Mouse (Mus musculus) midbrain, embryonic 16.5 days (tissue): ENCODE measurements around the gene Map7. TPM values are rescaled to one million over a fixed set of nuclear protein-coding genes. Genes with fewer than 3 reads are reported as not detected.

Experiments used
- ATAC-seq: fragments of 200-750 bp; cut with Nextera tagmentation; 2 replicates; pipeline ENCODE4 v1.8.0; 2017; ENCODE audit warnings: moderate TSS enrichment
- H3K27ac ChIP-seq: fragments of 300-500 bp; sonication (generic); 2 replicates; pipeline ENCODE4 v1.5.1; 2014; ENCODE audit warnings: mild to moderate bottlenecking, low read length, mixed read lengths
- H3K27me3 ChIP-seq: fragments of 300-500 bp; sonication (generic); 2 replicates; pipeline ENCODE4 v1.6.1; 2014; ENCODE audit warnings: low read depth, low read length, mixed read lengths; ENCODE audit not compliant: control insufficient read depth, insufficient read depth
- H3K36me3 ChIP-seq: fragments of 300-500 bp; sonication (generic); 2 replicates; pipeline ENCODE4 v1.6.1; 2014; ENCODE audit warnings: mild to moderate bottlenecking, low read length, moderate library complexity, mixed read lengths; ENCODE audit not compliant: control insufficient read depth, insufficient read depth
- H3K4me1 ChIP-seq: fragments of 300-500 bp; sonication (generic); 2 replicates; pipeline ENCODE4 v1.6.1; 2014; ENCODE audit warnings: mild to moderate bottlenecking, low read length, mixed read lengths; ENCODE audit not compliant: control insufficient read depth, insufficient read depth
- H3K4me2 ChIP-seq: fragments of 300-500 bp; sonication (generic); 2 replicates; pipeline ENCODE4 v1.6.1; 2014; ENCODE audit warnings: mild to moderate bottlenecking, low read length, mixed read lengths
- H3K4me3 ChIP-seq: fragments of 300-500 bp; sonication (generic); 2 replicates; pipeline ENCODE4 v1.5.1; 2014; ENCODE audit warnings: low read depth, mild to moderate bottlenecking, low read length, moderate library complexity, mixed read lengths
- H3K9ac ChIP-seq: fragments of 300-500 bp; sonication (generic); 2 replicates; pipeline ENCODE4 v1.6.1; 2014; ENCODE audit warnings: low read depth, low read length, mixed read lengths
- H3K9me3 ChIP-seq: fragments of 300-500 bp; sonication (generic); replicated peaks from 2 replicates; pipeline ENCODE4 v1.6.1; 2014; ENCODE audit warnings: mild to moderate bottlenecking, low read length, mixed read lengths; ENCODE audit not compliant: control insufficient read depth, poor library complexity, severe bottlenecking
- WGBS: fragments of 180-500 bp; shearing (Covaris S2); extraction: QIAGEN DNeasy Blood & Tissue Kit; methylation state at CpG from one replicate; pipeline ENCODE4 v1.1.7; 2014; 5-methylcytosine and 5-hydroxymethylcytosine counted together
- polyA plus RNA-seq: library from polyadenylated mRNA; unstranded; fragments of >200 nt; fragmentation: Nextera tagmentation; extraction: Ambion mirVana; gene quantifications from 2 replicates; pipeline ENCODE4 v1.2.1, GENCODE M21; 2015

Map7 gene
- polyA plus RNA-seq, 1 experiment from 2014 or later = 8.5 TPM

- Histone ChIP-seq H3K4me3 (no peak overlapping the region), H3K4me2 (no peak overlapping the region), H3K27me3 (no peaks in the 10 kb centered on the region), H3K9me3 (no peaks in the 10 kb centered on the region), H3K4me1 (no peaks in the 10 kb centered on the region), H3K27ac (no peak overlapping the region), H3K9ac (no peak overlapping the region), H3K36me3 (no peaks in the 10 kb centered on the region)
- no peak for ATAC-seq
- WGBS = 65% methylated on average over 7 of the region's 7 CpGs
These were observed 120.7 kb downstream of the Map7 start for GRCm38 (mm10) chr10:20268945-20269344.

DNA sequence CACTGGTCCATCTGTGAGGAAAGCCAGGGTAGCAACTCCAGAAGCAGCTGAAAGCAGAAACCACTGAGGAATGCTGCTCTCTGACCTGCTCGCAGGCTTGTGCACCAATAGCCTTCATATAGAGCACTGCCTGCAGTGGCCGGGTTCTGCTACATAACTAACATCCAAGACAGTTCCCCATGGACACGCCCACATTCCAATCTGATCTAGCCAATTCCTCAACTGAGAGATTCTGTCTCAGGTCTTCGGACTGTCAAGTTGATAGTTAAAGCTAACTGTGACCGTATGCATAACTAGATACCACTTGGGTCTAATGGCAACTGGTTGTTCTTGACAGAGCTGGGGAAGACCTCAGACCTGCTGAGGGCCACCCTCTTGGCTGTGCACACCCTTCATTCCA lies 124.1 kb downstream of the Map7 start:
- H3K36me3 ChIP-seq = no peaks in the 10 kb centered on the region
- H3K27me3 ChIP-seq = no peaks in the 10 kb centered on the region
- no peak for ATAC-seq
- no peak overlapping the region for H3K27ac ChIP-seq
- H3K9me3 ChIP-seq = no peaks in the 10 kb centered on the region
- H3K4me3 ChIP-seq = no peak overlapping the region
- H3K4me2 ChIP-seq = no peak overlapping the region
- WGBS = 97% methylated on average over 5 of the region's 5 CpGs
- H3K4me1 ChIP-seq = no peaks in the 10 kb centered on the region
- no peak overlapping the region for H3K9ac ChIP-seq

- Histone ChIP-seq H3K27me3 (no peaks in the 10 kb centered on the region), H3K4me3 (no peak overlapping the region), H3K9ac (no peak overlapping the region), H3K27ac (no peak overlapping the region), H3K4me1 (no peaks in the 10 kb centered on the region), H3K36me3 (no peaks in the 10 kb centered on the region), H3K9me3 (no peaks in the 10 kb centered on the region), H3K4me2 (no peak overlapping the region)
- WGBS = 56% methylated on average over 15 of the region's 15 CpGs
- ATAC-seq = peak; percentile 51; the same call in 1 of the 2 replicates
These were observed 125.0 kb downstream of the Map7 start for GRCm38 (mm10) chr10:20273278-20273677.

- no peaks in the 10 kb centered on the region for H3K4me1 ChIP-seq
- no peaks in the 10 kb centered on the region for H3K36me3 ChIP-seq
- H3K27ac ChIP-seq = no peak overlapping the region
- no peak for ATAC-seq
- 87% methylated on average over 9 of the region's 9 CpGs for WGBS
- no peak overlapping the region for H3K4me2 ChIP-seq
- no peaks in the 10 kb centered on the region for H3K27me3 ChIP-seq
- no peaks in the 10 kb centered on the region for H3K9me3 ChIP-seq
- H3K4me3 ChIP-seq = no peak overlapping the region
- H3K9ac ChIP-seq = no peak overlapping the region
These were observed 125.8 kb downstream of the Map7 start for GRCm38 (mm10) chr10:20274022-20274421.

GRCm38 (mm10) chr10:20281456-20281855 lies 133.2 kb downstream of the Map7 start:
- Histone ChIP-seq H3K9ac (no peak overlapping the region), H3K4me2 (no peak overlapping the region), H3K36me3 (no peaks in the 10 kb centered on the region), H3K27me3 (no peaks in the 10 kb centered on the region), H3K4me3 (no peak overlapping the region), H3K4me1 (peaks cover 12% of the 10 kb centered on the region), H3K27ac (no peak overlapping the region), H3K9me3 (no peaks in the 10 kb centered on the region)
- WGBS = 88% methylated on average over 2 of the region's 2 CpGs
- no peak for ATAC-seq

- H3K4me3 ChIP-seq = no peak overlapping the region
- H3K9me3 ChIP-seq = no peaks in the 10 kb centered on the region
- no peak overlapping the region for H3K4me2 ChIP-seq
- H3K27me3 ChIP-seq = no peaks in the 10 kb centered on the region
- no peaks in the 10 kb centered on the region for H3K36me3 ChIP-seq
- peak overlapping the region; percentile 79 for H3K27ac ChIP-seq
- WGBS = 7% methylated on average over 10 of the region's 10 CpGs
- peak overlapping the region; percentile 54 for H3K9ac ChIP-seq
- peaks cover 25% of the 10 kb centered on the region for H3K4me1 ChIP-seq
- peak; percentile 79 for ATAC-seq
These were observed 137.2 kb downstream of the Map7 start for GRCm38 (mm10) chr10:20285289-20285975.

DNA sequence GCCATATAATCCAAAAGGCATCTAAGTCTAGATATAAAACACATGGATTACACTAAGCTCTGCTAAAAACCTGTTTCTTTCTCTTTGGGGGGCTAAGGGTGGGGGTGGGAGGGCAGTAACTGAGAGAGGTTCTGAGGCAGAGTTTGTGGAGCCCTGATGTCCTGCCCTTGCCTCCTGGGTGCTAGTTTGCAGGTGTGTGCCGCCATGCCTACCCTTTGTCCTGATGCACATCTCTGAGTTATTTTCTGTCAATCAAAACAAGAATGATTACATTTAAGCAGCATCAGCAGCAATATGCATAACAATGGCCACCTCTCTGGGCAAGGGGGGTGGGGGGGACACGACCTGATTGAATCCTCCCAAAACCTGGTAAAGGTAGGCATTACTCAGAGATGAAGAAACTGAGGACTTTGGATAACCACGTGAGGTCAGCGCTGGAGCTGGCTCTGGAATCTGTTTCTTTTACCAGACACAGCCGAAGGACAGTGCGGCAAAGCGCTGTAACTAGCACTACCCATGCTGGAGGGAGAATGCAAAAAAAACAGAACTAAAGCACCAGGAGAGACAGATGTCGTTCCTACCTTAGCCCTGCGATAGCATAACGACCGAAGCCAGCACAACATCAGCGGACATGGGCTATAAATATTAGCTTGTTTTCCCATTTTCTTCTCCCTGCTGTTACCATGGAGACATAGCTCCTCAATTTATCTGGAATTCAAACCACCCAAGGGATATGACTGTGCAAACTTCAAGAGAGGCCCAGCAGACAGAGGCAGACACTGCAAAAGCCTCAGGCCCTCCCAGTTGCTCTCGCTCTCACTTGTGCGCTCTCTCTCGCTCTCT lies 137.9 kb downstream of the Map7 start:
- no peaks in the 10 kb centered on the region for H3K27me3 ChIP-seq
- peak overlapping the region; percentile 46 for H3K4me2 ChIP-seq
- H3K36me3 ChIP-seq = no peaks in the 10 kb centered on the region
- H3K9ac ChIP-seq = peak overlapping the region; percentile 54
- ATAC-seq = peak; percentile 80
- 7% methylated on average over 15 of the region's 15 CpGs for WGBS
- H3K4me1 ChIP-seq = peaks cover 28% of the 10 kb centered on the region
- 0 out of 2 replicates have a peak overlapping the region, but pooled peaks have one; percentile 6 for H3K4me3 ChIP-seq
- no peaks in the 10 kb centered on the region for H3K9me3 ChIP-seq
- H3K27ac ChIP-seq = peak overlapping the region; percentile 79

GRCm38 (mm10) chr10:20287369-20287768 lies 139.1 kb downstream of the Map7 start:
- 44% methylated on average over 6 of the region's 6 CpGs for WGBS
- no peaks in the 10 kb centered on the region for H3K27me3 ChIP-seq
- peak overlapping the region; percentile 79 for H3K27ac ChIP-seq
- H3K4me3 ChIP-seq = no peak overlapping the region
- no peak for ATAC-seq
- H3K4me2 ChIP-seq = no peak overlapping the region
- H3K4me1 ChIP-seq = peaks cover 28% of the 10 kb centered on the region
- H3K36me3 ChIP-seq = no peaks in the 10 kb centered on the region
- H3K9me3 ChIP-seq = no peaks in the 10 kb centered on the region
- H3K9ac ChIP-seq = no peak overlapping the region

- peak; percentile 52 for ATAC-seq
- Histone ChIP-seq H3K4me3 (peak overlapping the region; percentile 20), H3K27me3 (no peaks in the 10 kb centered on the region), H3K9me3 (no peaks in the 10 kb centered on the region), H3K9ac (peak overlapping the region; percentile 66), H3K4me2 (peak overlapping the region; percentile 57), H3K4me1 (peaks cover 26% of the 10 kb centered on the region), H3K36me3 (no peaks in the 10 kb centered on the region), H3K27ac (peak overlapping the region; percentile 40; the same call in 1 of the 2 replicates)
- 9% methylated on average over 11 of the region's 11 CpGs for WGBS
These were observed 142.2 kb downstream of the Map7 start for GRCm38 (mm10) chr10:20290467-20290883.
